Mouse (Mus musculus) heart, embryonic 11.5 days (tissue): ENCODE results near the gene Pqlc2. TPM values are rescaled to one million over a fixed set of nuclear protein-coding genes. Genes with fewer than 3 reads are reported as not detected.

Experiments used
- ATAC-seq: fragments of 200-750 bp; cut with Nextera tagmentation; replicated peaks from 2 replicates; pipeline ENCODE4 v1.8.0; 2017; ENCODE audit warnings: moderate library complexity; ENCODE audit not compliant: insufficient number of reproducible peaks, low FRiP score, low TSS enrichment
- H3K27ac ChIP-seq: fragments of 300-500 bp; sonication (generic); 2 replicates; pipeline ENCODE4 v1.5.1; 2014; ENCODE audit warnings: mild to moderate bottlenecking, low read depth, low read length
- H3K27me3 ChIP-seq: fragments of 300-500 bp; sonication (generic); 2 replicates; pipeline ENCODE4 v1.6.1; 2014; ENCODE audit warnings: mild to moderate bottlenecking, low read length, mixed read lengths; ENCODE audit not compliant: control insufficient read depth, insufficient read depth
- H3K36me3 ChIP-seq: fragments of 300-500 bp; sonication (generic); 2 replicates; pipeline ENCODE4 v1.6.1; 2014; ENCODE audit warnings: mild to moderate bottlenecking, low read length, moderate library complexity, mixed read lengths; ENCODE audit not compliant: control insufficient read depth, insufficient read depth
- H3K4me1 ChIP-seq: fragments of 300-500 bp; sonication (generic); 2 replicates; pipeline ENCODE4 v1.6.1; 2014; ENCODE audit warnings: low read length; ENCODE audit not compliant: control insufficient read depth, insufficient read depth
- H3K4me2 ChIP-seq: fragments of 300-500 bp; sonication (generic); 2 replicates; pipeline ENCODE4 v1.6.1; 2014; ENCODE audit warnings: mild to moderate bottlenecking, moderate library complexity
- H3K4me3 ChIP-seq: fragments of 300-500 bp; sonication (generic); 2 replicates; pipeline ENCODE4 v1.5.1; 2014; ENCODE audit warnings: low read depth, low read length
- H3K9ac ChIP-seq: fragments of 300-500 bp; sonication (generic); 2 replicates; pipeline ENCODE4 v1.6.1; 2014; ENCODE audit warnings: mild to moderate bottlenecking, low read depth, low read length, moderate library complexity
- H3K9me3 ChIP-seq: fragments of 300-500 bp; sonication (generic); replicated peaks from 2 replicates; pipeline ENCODE4 v1.6.1; 2016; ENCODE audit warnings: low read length; ENCODE audit not compliant: control insufficient read depth
- WGBS: fragments of 180-500 bp; shearing (Covaris S2); extraction: QIAGEN DNeasy Blood & Tissue Kit; methylation state at CpG from one replicate; pipeline ENCODE4 v1.1.7; 2014; ENCODE audit not compliant: insufficient replicate concordance; 5-methylcytosine and 5-hydroxymethylcytosine counted together
- polyA plus RNA-seq: library from polyadenylated mRNA; unstranded; fragments of >200 nt; fragmentation: Nextera tagmentation; extraction: Ambion mirVana; gene quantifications from 2 replicates; pipeline ENCODE4 v1.2.1, GENCODE M21; 2014

Pqlc2 gene
- polyA plus RNA-seq, 1 experiment from 2014 or later: 12.8 TPM

- no peak for ATAC-seq
- H3K9ac ChIP-seq: no peak overlapping the region
These were observed 11.7 kb downstream of the Pqlc2 start for GRCm38 (mm10) chr4:139298671-139299366.

GRCm38 (mm10) chr4:139297566-139297965 is 12.9 kb downstream of the Pqlc2 start:
- Histone ChIP-seq H3K36me3 (0 out of 2 replicates have a peak, but pooled peaks cover 2% of the 10 kb centered on the region), H3K27ac (no peak overlapping the region), H3K4me1 (no peaks in the 10 kb centered on the region), H3K4me3 (no peak overlapping the region), H3K4me2 (no peak overlapping the region), H3K27me3 (no peaks in the 10 kb centered on the region), H3K9ac (no peak overlapping the region), H3K9me3 (no peaks in the 10 kb centered on the region)
- WGBS: 88% methylated on average over 4 of the region's 4 CpGs
- no peak for ATAC-seq

More at GRCm38 (mm10) chr4:139298671-139299366, 11.7 kb downstream of the Pqlc2 start:
- 81% methylated on average over 12 of the region's 12 CpGs for WGBS
- H3K27me3 ChIP-seq: no peaks in the 10 kb centered on the region
- H3K9me3 ChIP-seq: no peaks in the 10 kb centered on the region
- no peak overlapping the region for H3K4me2 ChIP-seq
- H3K27ac ChIP-seq: no peak overlapping the region
- 0 out of 2 replicates have a peak, but pooled peaks cover 2% of the 10 kb centered on the region for H3K36me3 ChIP-seq
- no peaks in the 10 kb centered on the region for H3K4me1 ChIP-seq
- no peak overlapping the region for H3K4me3 ChIP-seq

GRCm38 (mm10) chr4:139292038-139292437 is 18.5 kb downstream of the Pqlc2 start:
- Histone ChIP-seq H3K4me1 (0 out of 2 replicates have a peak, but pooled peaks cover 3% of the 10 kb centered on the region), H3K4me2 (no peak overlapping the region), H3K4me3 (no peak overlapping the region), H3K27ac (no peak overlapping the region), H3K9ac (no peak overlapping the region), H3K36me3 (peaks cover 28% of the 10 kb centered on the region), H3K27me3 (no peaks in the 10 kb centered on the region), H3K9me3 (no peaks in the 10 kb centered on the region)
- ATAC-seq: no peak
- 95% methylated on average over 5 of the region's 5 CpGs for WGBS

GRCm38 (mm10) chr4:139291099-139291498 is 19.4 kb downstream of the Pqlc2 start:
- peaks cover 28% of the 10 kb centered on the region for H3K36me3 ChIP-seq
- no peaks in the 10 kb centered on the region for H3K9me3 ChIP-seq
- H3K4me3 ChIP-seq: no peak overlapping the region
- no peak for ATAC-seq
- H3K27me3 ChIP-seq: no peaks in the 10 kb centered on the region
- H3K9ac ChIP-seq: no peak overlapping the region
- no peak overlapping the region for H3K27ac ChIP-seq
- H3K4me2 ChIP-seq: no peak overlapping the region
- 87% methylated on average over 16 of the region's 16 CpGs for WGBS
- H3K4me1 ChIP-seq: 0 out of 2 replicates have a peak, but pooled peaks cover 5% of the 10 kb centered on the region

- no peak overlapping the region for H3K9ac ChIP-seq
- H3K4me3 ChIP-seq: no peak overlapping the region
- H3K4me1 ChIP-seq: 0 out of 2 replicates have a peak, but pooled peaks cover 9% of the 10 kb centered on the region
- H3K27ac ChIP-seq: no peak overlapping the region
- no peak overlapping the region for H3K4me2 ChIP-seq
- no peak for ATAC-seq
- peaks cover 28% of the 10 kb centered on the region for H3K36me3 ChIP-seq
- H3K27me3 ChIP-seq: no peaks in the 10 kb centered on the region
- WGBS: 69% methylated on average over 10 of the region's 10 CpGs
- no peaks in the 10 kb centered on the region for H3K9me3 ChIP-seq
These were observed 21.5 kb downstream of the Pqlc2 start for GRCm38 (mm10) chr4:139289017-139289416.

GRCm38 (mm10) chr4:139287122-139287863 is 23.2 kb downstream of the Pqlc2 start:
- Histone ChIP-seq H3K4me3 (no peak overlapping the region), H3K4me2 (no peak overlapping the region), H3K4me1 (0 out of 2 replicates have a peak, but pooled peaks cover 13% of the 10 kb centered on the region), H3K9me3 (no peaks in the 10 kb centered on the region), H3K27ac (no peak overlapping the region), H3K9ac (no peak overlapping the region), H3K36me3 (peaks cover 38% of the 10 kb centered on the region), H3K27me3 (no peaks in the 10 kb centered on the region)
- no peak for ATAC-seq
- 74% methylated on average over 18 of the region's 18 CpGs for WGBS

GRCm38 (mm10) chr4:139286234-139286633 is 24.3 kb downstream of the Pqlc2 start:
- no peak for ATAC-seq
- Histone ChIP-seq H3K27ac (no peak overlapping the region), H3K4me2 (no peak overlapping the region), H3K9me3 (no peaks in the 10 kb centered on the region), H3K36me3 (peaks cover 38% of the 10 kb centered on the region), H3K4me3 (no peak overlapping the region), H3K27me3 (no peaks in the 10 kb centered on the region), H3K4me1 (0 out of 2 replicates have a peak, but pooled peaks cover 13% of the 10 kb centered on the region), H3K9ac (no peak overlapping the region)
- WGBS: 54% methylated on average over 5 of the region's 5 CpGs

GRCm38 (mm10) chr4:139284877-139285276 is 25.6 kb downstream of the Pqlc2 start:
- Histone ChIP-seq H3K9me3 (no peaks in the 10 kb centered on the region), H3K4me3 (no peak overlapping the region), H3K4me1 (0 out of 2 replicates have a peak, but pooled peaks cover 13% of the 10 kb centered on the region), H3K27ac (no peak overlapping the region), H3K4me2 (no peak overlapping the region), H3K36me3 (peaks cover 38% of the 10 kb centered on the region), H3K9ac (no peak overlapping the region), H3K27me3 (no peaks in the 10 kb centered on the region)
- no peak for ATAC-seq
- WGBS: 88% methylated on average over 15 of the region's 15 CpGs
